9 mouse cellular contexts compared by ENCODE assay signal in genomic region chr10:61496231-61496630, GRCm38 (mm10). TPM values are rescaled to one million over a fixed set of nuclear protein-coding genes. Genes with fewer than 3 reads are reported as not detected.
DNase-seq lines count a peak whose midpoint lies in the region; ATAC-seq and TF ChIP-seq lines count a peak whose summit lies in the region.
"Had no signal": no experiment of that assay in that cellular context is flagged by ENCODE, and none has a peak within 500 bp of the region (broad histone marks: within the 10 kb centered on the region; RNA-seq: fewer than 3 reads in every experiment).

No protein-coding gene starts in this region.

- peak overlapping the region; percentile 2; the same call in 1 of the 2 replicates for H3K27ac ChIP-seq in heart, embryonic 11.5 days (ENCODE audit: low read depth, low read length)
- H3K27ac ChIP-seq in liver, adult 2 months (replicated peaks; ENCODE audit: insufficient read depth, low read depth, low read length) = no peak overlapping the region
- H3K27ac ChIP-seq in hindbrain, postnatal 0 days = no peak overlapping the region
- H3K27ac ChIP-seq in midbrain, postnatal 0 days (ENCODE audit: low read depth, low read length) = no peak overlapping the region

- WGBS in heart, embryonic 11.5 days (ENCODE audit: insufficient replicate concordance) = 63% methylated on average over 9 of the region's 9 CpGs
- WGBS in liver, adult 2 months = 32% methylated on average over 9 of the region's 9 CpGs
- WGBS in hindbrain, postnatal 0 days = 31% methylated on average over 9 of the region's 9 CpGs
- WGBS in midbrain, postnatal 0 days = 37% methylated on average over 9 of the region's 9 CpGs

- peak overlapping the region; percentile 50; the same call in 1 of the 2 replicates for H3K9ac ChIP-seq in heart, embryonic 11.5 days (ENCODE audit: low read depth, low read length)
- no peak overlapping the region for H3K9ac ChIP-seq in liver, adult 2 months (ENCODE audit: low read depth, low read length)
- no peak overlapping the region for H3K9ac ChIP-seq in hindbrain, postnatal 0 days (replicated peaks; ENCODE audit: low read length)
- H3K9ac ChIP-seq in midbrain, postnatal 0 days (replicated peaks; ENCODE audit: low read length, poor library complexity, severe bottlenecking) = no peak overlapping the region

- no peaks in the 10 kb centered on the region for H3K27me3 ChIP-seq in heart, embryonic 11.5 days (ENCODE audit: control insufficient read depth, insufficient read depth, low read length)
- no peaks in the 10 kb centered on the region for H3K27me3 ChIP-seq in liver, adult 2 months (ENCODE audit: control insufficient read depth, insufficient read depth, low read length)
- H3K27me3 ChIP-seq in hindbrain, postnatal 0 days (ENCODE audit: insufficient read depth, low read length) = no peaks in the 10 kb centered on the region
- H3K27me3 ChIP-seq in midbrain, postnatal 0 days (ENCODE audit: insufficient read depth, low read length) = no peaks in the 10 kb centered on the region
- H3K27me3 ChIP-seq: megakaryocyte, embryonic 14.5 days had no signal

- no peak for TF ChIP-seq CTCF in liver, adult 2 months (IDR thresholded peaks at IDR 0.05; ENCODE audit: low read depth, low read length)
- TF ChIP-seq CTCF in hindbrain, postnatal 0 days (IDR thresholded peaks at IDR 0.05; ENCODE audit: low read depth) = no peak
- TF ChIP-seq CTCF in midbrain, postnatal 0 days (IDR thresholded peaks at IDR 0.05) = no peak

- no peak for ATAC-seq in heart, embryonic 11.5 days (replicated peaks; ENCODE audit: insufficient number of reproducible peaks, low FRiP score, low TSS enrichment)
- ATAC-seq in hindbrain, postnatal 0 days = no peak
- no peak for ATAC-seq in midbrain, postnatal 0 days (ENCODE audit: low FRiP score)

- intact Hi-C loops in heart, postnatal 10 days (cut with DNase I) = no loop called here

- no peaks in the 10 kb centered on the region for H3K9me3 ChIP-seq in heart, embryonic 11.5 days (replicated peaks; ENCODE audit: control insufficient read depth, low read length)
- H3K9me3 ChIP-seq in hindbrain, postnatal 0 days (ENCODE audit: low read length) = no peaks in the 10 kb centered on the region
- no peaks in the 10 kb centered on the region for H3K9me3 ChIP-seq in midbrain, postnatal 0 days (ENCODE audit: low read length)
- H3K9me3 ChIP-seq: megakaryocyte, embryonic 14.5 days had no signal

- H3K4me3 ChIP-seq in heart, embryonic 11.5 days (ENCODE audit: low read depth, low read length) = no peak overlapping the region
- no peak overlapping the region for H3K4me3 ChIP-seq in liver, adult 2 months (ENCODE audit: insufficient read depth, low read depth, low read length)
- no peak overlapping the region for H3K4me3 ChIP-seq in hindbrain, postnatal 0 days (ENCODE audit: low read length)
- H3K4me3 ChIP-seq in midbrain, postnatal 0 days (ENCODE audit: low read depth, low read length) = no peak overlapping the region
- H3K4me3 ChIP-seq: megakaryocyte, embryonic 14.5 days had no signal

- H3K79me2 ChIP-seq in liver, adult 2 months (ENCODE audit: control insufficient read depth, insufficient read depth, low read length) = 0 out of 2 replicates have a peak, but pooled peaks cover 4% of the 10 kb centered on the region

- peaks cover 17% of the 10 kb centered on the region for H3K4me1 ChIP-seq in heart, embryonic 11.5 days (ENCODE audit: control insufficient read depth, insufficient read depth, low read length)
- H3K4me1 ChIP-seq in liver, adult 2 months (ENCODE audit: control insufficient read depth, insufficient read depth, low read length) = no peaks in the 10 kb centered on the region; the same call in 1 of the 2 replicates
- H3K4me1 ChIP-seq in hindbrain, postnatal 0 days (ENCODE audit: insufficient read depth, low read length) = 0 out of 2 replicates have a peak, but pooled peaks cover 4% of the 10 kb centered on the region
- H3K4me1 ChIP-seq in midbrain, postnatal 0 days (ENCODE audit: insufficient read depth, low read length) = no peaks in the 10 kb centered on the region

- no peak for DNase-seq in heart, postnatal 10 days
- peak; percentile 33 for DNase-seq in liver, adult 2 months (ENCODE audit: extremely low read depth, low read depth, low spot score)
- DNase-seq in liver = no peak
- peak; percentile 67 for DNase-seq in hindbrain, postnatal 0 days (ENCODE audit: low spot score)
- DNase-seq in midbrain, postnatal 0 days (ENCODE audit: low spot score) = peak; percentile 53
- no peak for DNase-seq in spleen, postnatal 14 days (ENCODE audit: low spot score in 2 of 2)
- DNase-seq: heart, adult 18-20 months had no signal

- no peak overlapping the region for H3K4me2 ChIP-seq in heart, embryonic 11.5 days
- no peak overlapping the region for H3K4me2 ChIP-seq in hindbrain, postnatal 0 days (ENCODE audit: low read depth, low read length)
- no peak overlapping the region for H3K4me2 ChIP-seq in midbrain, postnatal 0 days (ENCODE audit: low read depth, low read length, poor library complexity, severe bottlenecking)

- no peak for TF ChIP-seq POLR2A in liver, adult 2 months (IDR thresholded peaks at IDR 0.05; ENCODE audit: extremely low read depth, insufficient read depth, low read length)

- H3K36me3 ChIP-seq in heart, embryonic 11.5 days (ENCODE audit: control insufficient read depth, insufficient read depth, low read length) = no peaks in the 10 kb centered on the region
- no peaks in the 10 kb centered on the region for H3K36me3 ChIP-seq in liver, adult 2 months (ENCODE audit: control insufficient read depth, insufficient read depth, low read length)
- H3K36me3 ChIP-seq in hindbrain, postnatal 0 days (ENCODE audit: insufficient read depth, low read length) = no peaks in the 10 kb centered on the region
- no peaks in the 10 kb centered on the region for H3K36me3 ChIP-seq in midbrain, postnatal 0 days (ENCODE audit: insufficient read depth, low read length)

RNA-seq across cellular contexts. Expression of gene Lrrc20, which starts 20.6 kb away (rescaled TPM):
- 12.1 and 14.8 TPM in 2 replicates for polyA plus RNA-seq in heart, embryonic 11.5 days (2014; fragmentation: Nextera tagmentation; extraction: Ambion mirVana)
- 10 to 100 TPM; 19.1 to 22.9 TPM for total RNA-seq in heart, postnatal 10 days (2021)
- 2.3 and 2.4 TPM in 2 replicates for total RNA-seq in liver, adult 2 months (2014; rRNA removed)
- polyA plus RNA-seq in liver, adult 2 months (2012; rRNA removed) = 4.8 and 5.4 TPM in 2 replicates
- total RNA-seq in hindbrain, postnatal 0 days (2014; rRNA removed) = 13.5 and 19.6 TPM in 2 replicates
- 9.7 and 10.2 TPM in 2 replicates for polyA plus RNA-seq in hindbrain, postnatal 0 days (2015; fragmentation: Nextera tagmentation; extraction: Ambion mirVana)
- 11.2 and 15.5 TPM in 2 replicates for total RNA-seq in midbrain, postnatal 0 days (2014; rRNA removed)
- 8.1 and 8.3 TPM in 2 replicates for polyA plus RNA-seq in midbrain, postnatal 0 days (2015; fragmentation: Nextera tagmentation; extraction: Ambion mirVana)

RNA-seq across cellular contexts. Expression of gene Eif4ebp2, which starts 43.8 kb away (rescaled TPM):
- 21.2 and 28.6 TPM in 2 replicates for polyA plus RNA-seq in heart, embryonic 11.5 days (2014; fragmentation: Nextera tagmentation; extraction: Ambion mirVana)
- 10 to 100 TPM; 89.5 to 93.7 TPM for total RNA-seq in heart, postnatal 10 days (2021)
- total RNA-seq in liver, adult 2 months (2014; rRNA removed) = 28.2 and 51.6 TPM in 2 replicates
- polyA plus RNA-seq in liver, adult 2 months (2012; rRNA removed) = 117 and 136 TPM in 2 replicates
- total RNA-seq in hindbrain, postnatal 0 days (2014; rRNA removed) = 16.1 and 16.2 TPM in 2 replicates
- polyA plus RNA-seq in hindbrain, postnatal 0 days (2015; fragmentation: Nextera tagmentation; extraction: Ambion mirVana) = 34.9 and 35.9 TPM in 2 replicates
- 14.2 and 18.5 TPM in 2 replicates for total RNA-seq in midbrain, postnatal 0 days (2014; rRNA removed)
- polyA plus RNA-seq in midbrain, postnatal 0 days (2015; fragmentation: Nextera tagmentation; extraction: Ambion mirVana) = 24.9 and 27.0 TPM in 2 replicates

Comparison
In these comparisons a context has a peak if more than half of its experiments do, and no peak if none do; other contexts are left out.
1. DNase-seq: peak in liver, adult 2 months (single experiment), hindbrain, postnatal 0 days (single experiment) and midbrain, postnatal 0 days (single experiment); none in heart, postnatal 10 days (0 of 2), liver (single experiment) and spleen, postnatal 14 days (0 of 2).